Mouse (Mus musculus) frontal cortex, postnatal 10 days (tissue): Measurements from ENCODE around the gene Ncs1.

Experiments used
- DNase-seq, 2 experiments: peaks; one replicate each; pipeline ENCODE4 v3.0.0; 2022; ENCODE audit warnings: low spot score in 2 of 2, mixed read lengths in 1 of 2

Ncs1 gene

GRCm38 (mm10) chr2:31245051-31245450, 572 bp upstream of the Ncs1 start:
- no peak for DNase-seq

- DNase-seq = peak in 1 of 2 experiments; percentile 55
Measured at GRCm38 (mm10) chr2:31246251-31246971, 788 bp downstream of the Ncs1 start.

- DNase-seq = no peak
Measured at GRCm38 (mm10) chr2:31248856-31249255, 3.2 kb downstream of the Ncs1 start.

GRCm38 (mm10) chr2:31252167-31252566, 6.5 kb downstream of the Ncs1 start:
- DNase-seq = no peak

- DNase-seq = no peak
Measured at GRCm38 (mm10) chr2:31253463-31253862, 7.8 kb downstream of the Ncs1 start.

- no peak for DNase-seq
Measured at GRCm38 (mm10) chr2:31254806-31255205, 9.2 kb downstream of the Ncs1 start.

- peak in 1 of 2 experiments; percentile 60 for DNase-seq
Measured at GRCm38 (mm10) chr2:31255952-31256938, 10.6 kb downstream of the Ncs1 start.

- peak in 1 of 2 experiments; percentile 57 for DNase-seq
Measured at GRCm38 (mm10) chr2:31257096-31257495, 11.5 kb downstream of the Ncs1 start.

- peak; percentile 75 to 81 for DNase-seq
Measured at GRCm38 (mm10) chr2:31258609-31259366, 13.2 kb downstream of the Ncs1 start.

GRCm38 (mm10) chr2:31259367-31259920, 13.8 kb downstream of the Ncs1 start:
- no peak for DNase-seq

- DNase-seq = no peak
Measured at GRCm38 (mm10) chr2:31260549-31260948, 14.9 kb downstream of the Ncs1 start.

- peak in 1 of 2 experiments; percentile 53 for DNase-seq
Measured at GRCm38 (mm10) chr2:31263039-31263461, 17.4 kb downstream of the Ncs1 start.

GRCm38 (mm10) chr2:31263746-31264378, 18.2 kb downstream of the Ncs1 start:
- peak; percentile 78 to 79 for DNase-seq

GRCm38 (mm10) chr2:31267447-31267846, 21.8 kb downstream of the Ncs1 start:
- no peak for DNase-seq

- no peak for DNase-seq
Measured at GRCm38 (mm10) chr2:31268631-31269030, 23.0 kb downstream of the Ncs1 start.

GRCm38 (mm10) chr2:31269188-31269587, 23.6 kb downstream of the Ncs1 start:
- DNase-seq = no peak

- no peak for DNase-seq
Measured at GRCm38 (mm10) chr2:31269847-31270246, 24.2 kb downstream of the Ncs1 start.

GRCm38 (mm10) chr2:31270470-31270869, 24.8 kb downstream of the Ncs1 start:
- no peak for DNase-seq

- DNase-seq = no peak
Measured at GRCm38 (mm10) chr2:31271071-31271470, 25.4 kb downstream of the Ncs1 start.

GRCm38 (mm10) chr2:31274993-31275392, 29.4 kb downstream of the Ncs1 start:
- no peak for DNase-seq

- no peak for DNase-seq
Measured at GRCm38 (mm10) chr2:31277810-31278209, 32.2 kb downstream of the Ncs1 start.
